Mouse (Mus musculus) thymus, adult 2 months (tissue): ENCODE measurements around the gene Cd68. TPM values are rescaled to one million over a fixed set of nuclear protein-coding genes. Genes with fewer than 3 reads are reported as not detected.

Experiments
- DNase-seq: peaks from one replicate; pipeline ENCODE4 v3.0.0; 2021
- H3K27ac ChIP-seq: fragments of 200-500 bp; 2 replicates; pipeline ENCODE4 v1.5.1; 2012; ENCODE audit warnings: low read length, control low read depth; ENCODE audit not compliant: control insufficient read depth, insufficient read depth
- H3K27me3 ChIP-seq: fragments of 200-500 bp; 2 replicates; pipeline ENCODE4 v1.6.1; 2012; ENCODE audit warnings: mild to moderate bottlenecking, low read length, moderate library complexity, mixed read lengths; ENCODE audit not compliant: control insufficient read depth, insufficient read depth
- H3K36me3 ChIP-seq: fragments of 200-500 bp; 2 replicates; pipeline ENCODE4 v1.6.1; 2012; ENCODE audit warnings: mild to moderate bottlenecking, low read length, moderate library complexity; ENCODE audit not compliant: control insufficient read depth, insufficient read depth
- H3K4me1 ChIP-seq: fragments of 200-500 bp; replicated peaks from 2 replicates; pipeline ENCODE4 v1.6.1; 2012; ENCODE audit warnings: low read length; ENCODE audit not compliant: control insufficient read depth, insufficient read depth
- H3K4me3 ChIP-seq: fragments of 200-500 bp; 2 replicates; pipeline ENCODE4 v1.5.1; 2012; ENCODE audit warnings: mild to moderate bottlenecking, low read length, control low read depth, moderate library complexity; ENCODE audit not compliant: control insufficient read depth, insufficient read depth
- CTCF ChIP-seq: fragments of 200-500 bp; IDR thresholded peaks from 2 replicates; pipeline ENCODE4 v1.5.1; 2012; ENCODE audit warnings: mild to moderate bottlenecking, control low read depth, low read length, moderate library complexity, borderline replicate concordance; ENCODE audit not compliant: control insufficient read depth, poor library complexity, insufficient read depth; ENCODE audit errors: extremely low read depth
- POLR2A ChIP-seq: fragments of 200-500 bp; IDR thresholded peaks from 2 replicates; pipeline ENCODE4 v1.6.1; 2012; ENCODE audit warnings: mild to moderate bottlenecking, low read length, control low read depth, moderate library complexity; ENCODE audit not compliant: control insufficient read depth, poor library complexity, insufficient read depth; ENCODE audit errors: extremely low read depth
- WGBS: fragments of 180-500 bp; shearing (Covaris S2); methylation state at CpG from one replicate; pipeline ENCODE4 v1.1.7; 2018; 5-methylcytosine and 5-hydroxymethylcytosine counted together
- polyA plus RNA-seq: library from polyadenylated mRNA; depleted of rRNA; stranded (reverse); fragments of >200 nt; gene quantifications from 2 replicates; pipeline ENCODE4 v1.2.3, GENCODE M21; 2012

Gene Cd68
- polyA plus RNA-seq, 1 experiment: 117 TPM

GRCm38 (mm10) chr11:69709554-69710446 is 43.8 kb upstream of the Cd68 start:
- no peak overlapping the region for H3K4me3 ChIP-seq
- no peaks in the 10 kb centered on the region for H3K36me3 ChIP-seq
- H3K27me3 ChIP-seq: no peaks in the 10 kb centered on the region
- TF ChIP-seq POLR2A (no peak), CTCF (no peak)
- no peak for DNase-seq
- 80% methylated on average over 11 of the region's 11 CpGs for WGBS
- no peak overlapping the region for H3K27ac ChIP-seq
- no peaks in the 10 kb centered on the region for H3K4me1 ChIP-seq

GRCm38 (mm10) chr11:69708614-69709265 is 42.8 kb upstream of the Cd68 start:
- no peak for DNase-seq
- Histone ChIP-seq H3K27ac (no peak overlapping the region), H3K4me1 (no peaks in the 10 kb centered on the region), H3K4me3 (no peak overlapping the region), H3K27me3 (no peaks in the 10 kb centered on the region), H3K36me3 (no peaks in the 10 kb centered on the region)
- no peak for TF ChIP-seq CTCF
- no peak for TF ChIP-seq POLR2A
- 95% methylated on average over 3 of the region's 3 CpGs for whole genome bisulfite sequencing

- no peak for DNase-seq
- H3K36me3 ChIP-seq: no peaks in the 10 kb centered on the region
- no peaks in the 10 kb centered on the region for H3K27me3 ChIP-seq
- H3K27ac ChIP-seq: no peak overlapping the region
- no peaks in the 10 kb centered on the region for H3K4me1 ChIP-seq
- H3K4me3 ChIP-seq: no peak overlapping the region
- TF ChIP-seq POLR2A (no peak), CTCF (no peak)
- WGBS: 95% methylated on average over 4 of the region's 4 CpGs
Measured at GRCm38 (mm10) chr11:69707873-69708381, 42.0 kb upstream of the Cd68 start.

GRCm38 (mm10) chr11:69707480-69707847 is 41.5 kb upstream of the Cd68 start:
- WGBS: 94% methylated on average over 4 of the region's 4 CpGs
- Histone ChIP-seq H3K4me1 (no peaks in the 10 kb centered on the region), H3K36me3 (no peaks in the 10 kb centered on the region), H3K27ac (no peak overlapping the region), H3K27me3 (no peaks in the 10 kb centered on the region), H3K4me3 (no peak overlapping the region)
- DNase-seq: no peak
- no peak for TF ChIP-seq POLR2A
- no peak for TF ChIP-seq CTCF

GRCm38 (mm10) chr11:69706775-69707479 is 41.0 kb upstream of the Cd68 start:
- Histone ChIP-seq H3K4me1 (no peaks in the 10 kb centered on the region), H3K27me3 (no peaks in the 10 kb centered on the region), H3K27ac (no peak overlapping the region), H3K36me3 (no peaks in the 10 kb centered on the region), H3K4me3 (no peak overlapping the region)
- DNase-seq: no peak
- TF ChIP-seq CTCF (no peak), POLR2A (no peak)
- WGBS: 82% methylated on average over 6 of the region's 6 CpGs

- WGBS: 20% methylated on average over 2 of the region's 2 CpGs
- H3K4me1 ChIP-seq: no peaks in the 10 kb centered on the region
- TF ChIP-seq POLR2A (no peak), CTCF (no peak)
- no peaks in the 10 kb centered on the region for H3K36me3 ChIP-seq
- DNase-seq: no peak
- no peak overlapping the region for H3K4me3 ChIP-seq
- H3K27me3 ChIP-seq: no peaks in the 10 kb centered on the region
- no peak overlapping the region for H3K27ac ChIP-seq
Measured at GRCm38 (mm10) chr11:69704613-69705010, 38.7 kb upstream of the Cd68 start.
